Mouse (Mus musculus) 3T3-L1 (cell line): ENCODE measurements at regions not wholly inside any gene's neighbourhood (a gene's known extent, or its start where the extent isn't known, plus 50 kb on each side); places are given as distances from the start of the nearest gene placed in this dataset.

Experiments used
- DNase-seq: peaks from one replicate; pipeline ENCODE4 v3.0.0-alpha.2; 2015; ENCODE audit warnings: low read depth, low spot score

- DNase-seq = no peak
These were observed 262.6 kb upstream of the Lrrc7 start for GRCm38 (mm10) chr3:158824643-158825042.

GRCm38 (mm10) chr3:158777661-158778060 is 215.6 kb upstream of the Lrrc7 start:
- peak; percentile 67 for DNase-seq
